Mouse (Mus musculus): ENCODE data around the gene Eml2.

Eml2 gene

DNA sequence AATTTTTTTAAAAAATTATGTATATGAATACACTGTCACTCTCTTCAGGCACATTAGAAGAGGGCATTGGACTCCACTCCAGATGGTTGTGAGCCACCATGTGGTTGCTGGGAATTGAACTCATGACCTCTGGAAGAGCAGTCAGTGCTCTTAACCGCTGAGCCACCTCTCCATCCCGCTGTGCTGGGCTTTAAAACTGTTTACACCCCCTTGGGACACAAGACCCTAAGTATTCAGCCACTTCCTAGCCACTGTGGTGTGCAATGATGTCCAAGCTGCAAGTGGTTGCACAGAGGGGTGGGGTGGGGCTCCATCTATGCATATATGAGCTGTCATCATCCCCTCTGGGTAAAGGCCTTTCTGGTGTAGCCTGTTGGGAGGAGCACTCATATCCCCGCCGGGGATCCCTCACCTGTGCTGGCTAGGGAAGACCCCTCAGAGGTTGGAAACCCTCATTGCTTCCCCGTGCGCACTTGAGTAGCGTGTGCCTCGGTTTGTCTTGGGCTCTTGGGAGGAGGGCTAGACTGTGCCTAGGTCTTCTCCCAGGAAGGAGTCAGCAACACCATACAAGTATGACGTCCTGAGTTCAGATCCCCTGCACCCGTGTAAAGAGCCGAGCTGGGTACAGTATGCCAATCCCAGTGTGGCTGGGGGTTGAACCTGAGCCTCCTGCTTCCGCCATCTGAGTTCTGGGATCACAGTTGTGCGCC, 32.1 kb downstream of the Eml2 start:
- no peak for DNase-seq

DNA sequence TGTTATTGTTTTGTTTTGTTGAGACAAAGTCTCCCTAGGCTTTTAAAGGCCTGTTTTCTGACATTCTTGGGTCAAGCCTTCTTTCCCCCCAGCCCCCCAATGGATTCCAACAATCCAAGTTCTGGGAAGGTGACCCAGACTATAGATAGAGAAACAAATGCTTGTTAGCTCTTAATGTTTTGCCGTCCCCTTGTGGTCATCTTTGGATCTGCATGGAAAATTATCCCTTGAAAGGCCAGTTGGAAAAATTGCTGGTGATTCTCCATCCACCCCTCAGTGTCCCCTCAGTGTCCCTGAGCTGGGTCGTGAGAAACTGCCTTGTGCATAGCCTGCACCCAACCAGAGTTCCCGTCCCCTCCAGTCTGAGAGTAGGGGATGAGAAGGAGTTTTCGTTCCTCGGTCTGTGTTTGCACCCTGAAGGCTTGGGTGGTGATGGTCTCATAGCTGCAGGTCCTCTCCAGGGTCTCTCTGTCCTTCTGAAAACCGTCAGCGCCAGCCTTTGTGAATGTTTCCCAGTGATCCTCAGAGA, 32.8 kb downstream of the Eml2 start:
- peak; percentile 61 for DNase-seq

DNA sequence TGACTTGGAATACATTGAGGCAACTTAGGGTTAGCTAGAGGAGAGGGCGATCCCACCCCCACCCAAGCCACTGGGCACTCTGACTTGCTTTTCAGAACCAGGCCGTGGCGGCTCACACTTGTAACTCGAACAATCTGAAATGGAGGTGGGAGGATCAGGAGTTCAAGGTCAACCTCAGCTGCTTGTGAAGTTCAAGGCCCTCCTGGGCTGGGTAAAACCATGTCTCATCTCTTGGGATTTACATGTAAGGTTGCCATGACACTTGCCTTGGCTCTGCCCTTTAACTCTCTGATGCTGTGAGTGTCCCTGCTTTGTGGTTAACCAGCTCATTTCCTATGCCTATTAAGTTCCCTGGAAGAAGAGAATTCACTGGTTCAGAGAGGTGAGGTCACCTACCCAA, 33.3 kb downstream of the Eml2 start:
- DNase-seq: no peak

DNA sequence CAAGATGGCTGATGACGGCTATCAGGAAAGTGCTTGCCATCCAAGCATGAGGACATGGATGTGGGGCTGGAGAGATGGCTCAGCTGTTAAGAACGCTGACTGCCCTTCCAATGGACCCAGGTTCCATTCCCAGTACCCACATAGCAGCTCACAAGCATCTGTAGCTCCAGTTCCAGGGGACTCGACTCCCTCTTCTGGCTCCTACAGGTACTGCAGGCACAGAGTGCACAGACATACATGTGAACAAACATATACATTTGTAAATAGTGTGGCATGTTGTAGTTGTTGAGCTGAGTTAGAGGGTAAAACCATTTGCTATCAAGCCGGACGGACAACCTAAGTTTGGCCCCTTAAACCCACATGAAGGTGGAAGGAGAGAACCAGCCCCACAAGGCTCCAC, 33.8 kb downstream of the Eml2 start:
- no peak for DNase-seq

DNA sequence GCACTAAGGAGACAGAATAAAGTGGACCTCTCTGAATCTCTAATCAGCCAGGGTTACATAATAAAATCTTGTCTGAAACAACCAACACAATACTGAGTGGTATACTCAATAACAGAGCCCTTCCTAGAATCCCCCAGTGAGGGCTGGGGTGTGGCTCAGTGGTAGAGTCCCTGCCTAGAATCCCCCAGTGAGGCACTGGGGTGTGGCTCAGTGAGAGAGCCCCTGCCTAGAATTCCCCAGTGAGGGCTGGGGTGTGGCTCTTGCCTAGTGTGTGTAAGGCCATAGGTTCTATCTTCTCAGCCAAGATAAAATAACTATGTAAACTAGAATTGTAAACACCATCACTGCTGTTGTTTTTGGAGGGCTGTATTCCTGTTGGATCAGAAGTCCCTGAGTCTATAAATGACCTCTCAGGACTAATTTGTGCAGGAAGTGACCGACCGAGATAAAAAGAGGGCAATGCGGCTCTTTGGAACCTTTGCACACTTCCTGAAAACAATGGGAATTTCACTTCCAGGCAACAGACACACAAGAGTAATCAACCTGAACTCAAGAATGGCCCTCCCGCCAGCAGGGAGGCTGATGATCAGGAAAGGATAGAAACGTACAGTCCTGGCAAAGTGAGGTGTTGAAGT, 34.9 kb downstream of the Eml2 start:
- DNase-seq: no peak

DNA sequence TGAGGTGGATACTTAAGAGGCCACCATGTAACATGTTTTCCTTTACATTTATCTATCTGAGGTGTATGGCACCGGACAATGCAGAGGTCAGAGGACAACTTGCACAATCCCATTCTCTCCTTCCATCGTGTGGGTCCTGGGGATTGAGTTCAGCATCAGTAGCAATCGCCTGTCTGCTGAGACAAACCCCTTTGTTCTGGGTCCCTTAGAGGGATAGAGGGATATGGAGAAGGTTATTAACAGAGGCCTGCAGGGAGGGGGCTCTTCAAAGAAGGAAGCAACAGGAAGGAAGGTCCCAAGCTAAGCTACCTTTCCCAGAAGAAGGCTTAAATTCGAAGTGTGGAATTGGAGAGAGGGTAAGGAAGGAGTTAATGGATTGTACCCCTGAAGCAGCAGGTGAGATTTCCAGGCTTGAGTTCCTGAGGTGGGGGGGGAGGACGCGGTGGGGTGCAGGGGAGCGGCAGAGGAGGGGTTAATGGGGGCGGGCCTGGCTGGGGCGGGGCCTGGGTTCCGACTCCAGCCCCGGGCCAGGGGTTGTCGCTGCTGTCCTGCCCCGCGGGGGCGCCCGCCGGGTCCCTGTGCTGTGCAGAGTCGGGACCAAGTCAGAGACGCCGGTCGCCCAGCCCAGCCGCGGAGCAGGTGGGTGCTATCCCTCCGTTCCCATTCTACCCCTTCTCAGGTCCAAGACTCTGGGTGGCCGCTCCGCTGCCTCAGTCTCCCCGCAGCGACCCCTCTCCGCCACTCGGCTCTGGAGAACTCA, 36.0 kb downstream of the Eml2 start, which contains the start of gene Gpr4:
Gene Gpr4, plus strand, starts transcription at position 543 of the 760 bp plus-strand sequence.
- peak; percentile 42 for DNase-seq

DNA sequence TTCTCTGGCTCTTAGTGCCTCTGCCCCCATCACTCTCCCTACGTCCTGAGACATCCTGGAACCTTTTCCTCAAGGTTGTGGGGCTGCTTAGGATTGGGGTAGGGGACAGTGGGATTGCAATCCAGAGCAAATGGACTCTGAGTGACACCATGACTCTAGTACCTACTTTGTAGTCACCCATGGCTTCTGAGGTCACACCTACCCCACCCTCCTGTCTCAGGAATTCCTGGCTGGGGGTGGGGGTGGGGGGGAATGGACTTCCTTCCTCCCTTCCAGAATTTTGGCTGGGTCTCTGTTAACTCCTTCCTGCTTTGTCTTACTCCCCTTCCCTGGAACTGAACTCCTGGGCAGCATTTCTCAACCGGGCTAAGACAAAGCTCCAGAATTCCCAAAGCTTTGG, 37.2 kb downstream of the Eml2 start:
- no peak for DNase-seq

DNA sequence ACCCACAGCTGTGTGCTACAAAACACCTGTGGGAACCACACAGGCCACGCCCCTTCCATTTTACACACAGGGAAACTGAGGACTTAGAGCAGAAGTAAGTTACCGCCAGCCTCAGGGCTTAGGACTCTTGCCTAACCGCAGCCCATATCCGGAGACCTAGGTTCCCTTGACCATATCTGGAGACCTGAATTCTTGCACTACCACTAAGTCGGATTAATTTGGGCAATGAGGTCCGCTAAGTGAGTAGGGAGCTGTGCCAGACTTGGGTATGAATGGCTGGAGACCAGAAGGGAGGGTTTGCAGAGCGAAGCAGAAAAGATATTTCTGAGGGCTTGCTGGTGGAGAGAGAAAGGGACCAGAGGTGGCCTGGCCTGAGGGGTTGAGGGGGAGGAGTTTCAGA, 38.1 kb downstream of the Eml2 start:
- DNase-seq: no peak

DNA sequence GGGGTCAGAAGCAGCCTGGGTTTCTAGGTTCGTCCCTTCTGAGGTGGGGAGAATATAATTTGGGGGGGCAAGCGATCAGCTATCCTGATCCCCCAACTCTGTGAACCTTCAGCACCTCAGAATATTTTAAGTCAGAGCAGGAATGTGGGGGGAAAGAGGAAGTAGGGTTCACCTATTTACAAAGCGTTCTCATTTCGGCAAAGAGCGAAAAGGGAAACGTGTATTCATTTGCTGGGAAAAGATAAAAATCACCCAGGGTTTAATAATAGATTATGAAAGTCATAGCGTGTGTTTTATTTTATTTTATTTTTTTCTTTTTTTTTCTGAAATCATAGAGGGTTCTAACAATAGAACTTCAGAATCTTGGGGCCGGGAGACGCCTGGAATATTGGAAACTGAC, 38.7 kb downstream of the Eml2 start:
- no peak for DNase-seq

DNA sequence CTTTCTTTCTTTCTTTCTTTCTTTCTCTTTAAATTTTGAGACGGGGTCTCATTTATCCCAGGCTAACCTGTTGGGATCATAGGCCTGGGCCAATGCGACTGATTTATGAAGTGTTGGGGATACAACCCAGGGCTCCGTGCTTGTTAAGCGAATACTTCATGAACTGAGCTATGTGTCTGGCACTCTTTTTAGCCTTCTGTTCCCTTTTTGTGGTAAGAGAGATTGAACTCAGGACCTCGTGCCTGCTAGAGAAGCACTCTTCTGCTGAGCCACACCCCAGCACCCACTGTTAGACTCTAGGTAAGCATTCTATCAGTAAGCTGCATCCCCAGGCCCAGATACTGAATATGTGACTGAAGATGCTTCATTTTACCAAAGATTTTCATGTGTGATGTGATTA, 41.3 kb downstream of the Eml2 start:
- no peak for DNase-seq

DNA sequence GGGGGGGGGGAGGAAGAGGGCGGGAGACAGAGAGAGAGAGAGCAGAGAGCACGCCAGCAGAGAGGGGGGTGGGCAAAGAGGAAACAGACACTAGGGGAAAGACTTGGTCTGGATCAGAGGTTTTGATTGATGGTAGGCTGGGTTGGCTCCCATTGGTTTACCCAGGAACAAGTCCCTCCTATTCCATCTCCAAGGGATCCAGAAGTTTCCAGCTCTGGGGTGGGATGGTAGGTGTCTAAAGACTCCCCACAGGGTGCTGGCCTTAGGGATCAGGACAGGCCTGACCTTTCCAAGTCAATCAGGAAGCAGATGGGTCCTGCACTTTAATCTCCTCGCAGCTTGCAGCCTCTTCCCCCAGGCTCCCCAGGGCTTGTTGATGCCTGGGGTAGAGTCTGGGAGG, 41.7 kb downstream of the Eml2 start:
- DNase-seq: no peak

DNA sequence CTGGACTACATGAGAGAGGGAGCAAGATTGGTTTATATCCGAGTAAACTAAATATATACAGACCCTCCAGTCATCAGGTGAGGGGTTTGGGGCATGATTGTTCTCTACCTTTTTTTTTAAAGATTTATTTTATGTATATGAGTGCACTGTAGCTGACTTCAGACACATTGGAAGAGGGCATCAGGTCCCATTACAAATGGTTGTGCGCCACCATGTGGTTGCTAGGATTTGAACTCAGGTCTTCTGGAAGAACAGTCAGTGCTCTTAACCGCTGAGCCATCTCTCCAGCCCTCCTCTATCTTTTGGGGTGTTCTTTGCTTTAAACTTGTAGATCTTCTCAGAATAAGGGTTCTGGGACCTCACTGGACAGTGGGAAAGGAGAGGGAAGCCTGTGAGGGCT, 43.8 kb downstream of the Eml2 start:
- no peak for DNase-seq

DNA sequence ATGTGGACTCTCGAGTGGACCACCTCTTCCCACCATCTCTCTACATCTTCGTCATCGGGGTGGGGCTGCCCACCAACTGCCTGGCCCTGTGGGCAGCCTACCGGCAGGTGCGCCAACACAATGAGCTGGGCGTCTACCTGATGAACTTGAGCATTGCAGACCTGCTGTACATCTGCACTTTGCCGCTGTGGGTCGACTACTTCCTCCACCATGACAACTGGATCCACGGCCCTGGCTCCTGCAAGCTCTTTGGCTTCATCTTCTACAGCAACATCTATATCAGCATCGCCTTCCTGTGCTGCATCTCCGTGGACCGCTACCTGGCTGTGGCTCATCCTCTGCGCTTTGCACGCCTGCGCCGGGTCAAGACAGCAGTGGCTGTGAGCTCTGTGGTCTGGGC, 46.0 kb downstream of the Eml2 start:
- no peak for DNase-seq

DNA sequence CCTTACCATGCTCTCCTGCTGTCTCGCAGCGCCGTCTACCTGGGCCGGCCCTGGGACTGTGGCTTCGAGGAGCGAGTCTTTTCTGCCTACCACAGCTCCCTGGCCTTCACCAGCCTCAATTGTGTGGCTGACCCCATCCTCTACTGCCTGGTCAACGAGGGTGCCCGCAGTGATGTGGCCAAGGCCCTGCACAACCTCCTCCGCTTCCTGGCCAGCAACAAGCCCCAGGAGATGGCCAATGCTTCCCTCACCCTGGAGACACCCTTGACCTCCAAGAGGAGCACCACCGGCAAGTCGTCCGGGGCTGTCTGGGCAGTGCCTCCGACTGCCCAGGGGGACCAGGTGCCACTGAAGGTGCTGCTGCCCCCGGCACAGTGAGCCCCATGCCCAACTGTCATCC, 46.7 kb downstream of the Eml2 start:
- DNase-seq: no peak

DNA sequence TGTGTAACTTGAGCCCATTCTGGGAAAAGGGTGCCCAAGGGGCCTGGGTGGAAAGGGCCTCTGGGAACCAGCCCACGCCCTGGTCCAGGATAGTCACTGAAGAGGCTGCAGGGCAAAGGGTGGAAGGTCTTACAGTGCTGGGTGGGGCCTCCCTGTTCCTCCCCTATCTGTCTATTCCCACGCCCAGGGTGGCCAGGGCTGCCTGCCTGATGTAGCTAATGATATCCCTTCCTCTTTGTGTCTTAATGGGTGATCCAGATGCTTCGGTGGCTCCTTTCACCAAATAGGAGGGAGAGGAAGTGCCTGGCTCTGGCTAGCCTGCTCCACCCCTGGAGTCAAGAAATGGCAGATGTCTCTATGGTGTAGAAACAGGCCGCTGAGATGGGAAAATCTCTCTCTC, 48.7 kb downstream of the Eml2 start:
- no peak for DNase-seq

DNA sequence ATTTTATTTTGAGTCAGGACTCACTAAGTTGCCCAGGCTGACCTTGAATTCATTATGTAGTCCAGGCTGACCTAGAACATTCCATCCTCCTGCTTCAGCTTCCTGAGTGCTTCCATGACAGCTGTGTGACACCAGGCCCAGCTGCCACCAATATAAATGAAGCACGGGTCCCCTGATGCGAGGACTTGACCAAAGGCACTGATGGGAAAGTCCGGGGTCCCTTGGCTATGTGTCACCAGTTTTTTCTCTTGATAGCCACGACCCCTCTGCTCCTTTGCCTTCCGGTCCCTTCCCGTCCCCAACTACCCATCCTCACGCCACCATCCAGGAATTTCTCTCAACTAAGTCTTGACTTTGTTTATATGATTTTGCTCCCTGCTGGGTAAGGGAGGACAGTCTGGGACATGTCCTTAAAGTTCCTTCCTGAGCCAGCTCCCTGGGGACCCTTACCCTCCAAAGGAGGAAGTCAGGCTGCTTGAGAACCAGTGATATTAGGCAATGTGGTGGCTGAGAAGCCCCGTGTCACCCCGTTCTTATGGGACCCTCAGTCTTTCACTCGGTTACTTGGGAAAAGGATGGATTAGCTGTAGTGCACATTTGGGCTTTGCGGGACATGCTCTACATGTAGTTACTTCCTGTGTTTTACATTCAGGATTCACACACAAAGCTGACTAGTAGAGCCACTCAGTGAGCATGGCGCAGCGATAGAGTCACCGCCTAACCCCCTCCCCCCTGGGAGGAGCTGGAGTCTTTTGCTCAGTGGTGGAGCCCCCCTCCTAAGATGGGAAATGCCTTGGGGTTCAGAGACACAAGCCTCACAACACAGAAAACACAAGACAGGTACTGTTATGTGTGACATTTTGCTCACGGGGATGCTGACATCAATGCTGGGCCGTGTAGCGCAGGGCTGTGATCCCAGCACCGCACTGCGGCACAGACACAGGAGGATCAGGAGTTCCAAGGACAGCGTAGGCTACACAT, 50.9 kb downstream of the Eml2 start:
- peak; percentile 49 for DNase-seq

DNA sequence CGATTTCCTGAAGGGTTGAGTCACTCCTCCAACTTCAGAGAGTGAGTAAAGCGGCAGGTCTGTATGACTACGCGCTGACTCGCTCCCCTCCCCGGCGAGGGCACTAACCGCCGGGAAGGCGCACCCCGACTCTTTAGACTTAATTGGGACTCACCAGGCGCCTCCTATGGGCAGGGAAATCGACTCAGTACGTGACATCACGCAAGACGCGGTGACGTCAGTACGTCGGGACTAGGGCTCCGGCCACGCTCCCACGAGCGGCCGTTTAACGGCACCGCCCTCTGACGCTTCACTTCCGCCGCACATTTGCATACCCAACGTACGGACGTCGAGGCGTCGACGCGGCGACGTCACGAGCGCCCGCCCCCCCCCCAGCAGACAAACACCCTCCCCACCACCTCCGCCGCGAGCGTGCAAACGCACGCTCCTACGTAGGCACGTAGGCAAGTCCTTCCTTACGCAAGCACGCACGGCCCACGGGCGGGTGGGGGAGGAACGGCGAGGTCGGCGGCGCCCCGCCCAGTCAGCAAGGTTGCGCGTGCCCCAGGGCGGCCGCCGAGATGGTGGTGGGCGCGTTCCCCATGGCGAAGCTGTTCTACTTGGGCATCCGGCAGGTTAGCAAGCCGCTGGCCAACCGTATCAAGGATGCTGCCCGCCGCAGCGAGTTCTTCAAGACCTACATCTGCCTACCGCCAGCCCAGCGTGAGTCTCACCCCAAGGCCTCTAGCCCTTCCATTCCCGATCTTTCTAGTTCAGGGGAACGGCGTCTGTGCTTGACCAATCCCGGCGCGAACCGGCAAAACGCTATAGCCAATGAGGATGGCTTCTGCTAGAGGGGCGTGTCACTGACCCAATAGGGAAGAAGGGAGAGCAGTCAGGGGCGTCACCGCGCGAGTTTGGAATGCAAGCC, 51.9 kb downstream of the Eml2 start, which contains the start of gene Opa3:
Gene Opa3, plus strand, starts transcription at position 452 of the 910 bp plus-strand sequence.
- peak; percentile 97 for DNase-seq

DNA sequence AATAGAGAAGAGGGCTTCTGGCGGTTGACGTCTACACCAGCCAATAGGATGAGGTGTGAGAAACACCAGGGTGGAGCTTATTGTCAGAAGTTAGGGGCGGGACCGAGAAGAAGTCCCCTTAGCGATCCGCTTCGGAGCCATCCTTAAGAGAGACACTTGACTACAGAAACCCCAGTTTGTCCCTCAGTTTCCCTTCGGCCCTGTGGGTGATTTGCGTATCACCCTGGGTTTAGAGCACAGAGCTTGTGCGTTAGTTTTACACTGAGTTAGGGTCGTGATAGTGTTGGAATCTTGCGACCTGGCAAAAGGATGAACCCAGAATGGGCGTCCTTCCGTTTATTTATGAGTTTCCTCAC, 52.5 kb downstream of the Eml2 start:
- DNase-seq: no peak

DNA sequence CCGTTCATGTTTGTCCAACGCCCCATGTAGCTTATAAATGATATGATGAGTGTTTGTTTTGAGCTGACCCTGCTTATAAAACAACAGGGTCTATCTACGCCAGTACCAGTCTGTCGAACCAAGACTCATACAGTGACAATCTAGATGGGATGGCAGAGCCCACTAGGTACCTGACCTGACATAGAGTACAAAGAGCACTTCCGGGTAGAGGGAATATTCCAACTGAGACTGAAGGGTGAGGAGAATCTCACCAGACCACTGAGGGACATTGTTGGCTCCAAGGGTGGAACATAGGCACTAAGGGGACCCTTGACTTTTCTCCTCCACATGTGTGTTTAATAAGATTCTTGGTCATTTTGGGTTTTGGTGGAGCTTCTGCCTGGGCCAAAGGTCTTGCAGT, 53.2 kb downstream of the Eml2 start:
- DNase-seq: no peak

DNA sequence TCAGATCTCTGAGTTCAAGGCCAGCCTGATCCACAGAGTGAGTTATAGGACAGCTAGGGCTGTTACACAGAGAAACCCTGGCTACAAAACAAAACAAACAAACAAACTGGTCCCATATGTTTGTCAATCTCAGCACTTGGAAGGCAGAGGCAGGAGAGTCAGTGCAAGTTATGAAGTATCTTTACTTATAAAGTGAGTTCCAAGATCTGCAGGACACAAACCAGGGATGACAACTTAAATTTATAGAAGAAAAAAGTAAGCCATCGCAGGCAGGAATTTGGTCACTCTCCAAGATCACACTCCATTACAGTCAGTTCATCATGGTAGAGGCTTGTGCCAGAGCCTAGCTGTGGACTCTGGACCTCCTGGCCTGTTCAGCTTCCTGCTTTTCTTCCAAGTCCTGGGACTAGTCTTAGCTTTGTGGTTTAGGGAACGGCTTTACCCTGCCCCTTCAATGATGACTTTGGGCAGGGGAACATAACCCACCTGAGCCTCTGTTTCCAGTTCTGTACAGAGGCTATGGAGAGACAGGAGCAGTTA, 53.9 kb downstream of the Eml2 start:
- DNase-seq: no peak

DNA sequence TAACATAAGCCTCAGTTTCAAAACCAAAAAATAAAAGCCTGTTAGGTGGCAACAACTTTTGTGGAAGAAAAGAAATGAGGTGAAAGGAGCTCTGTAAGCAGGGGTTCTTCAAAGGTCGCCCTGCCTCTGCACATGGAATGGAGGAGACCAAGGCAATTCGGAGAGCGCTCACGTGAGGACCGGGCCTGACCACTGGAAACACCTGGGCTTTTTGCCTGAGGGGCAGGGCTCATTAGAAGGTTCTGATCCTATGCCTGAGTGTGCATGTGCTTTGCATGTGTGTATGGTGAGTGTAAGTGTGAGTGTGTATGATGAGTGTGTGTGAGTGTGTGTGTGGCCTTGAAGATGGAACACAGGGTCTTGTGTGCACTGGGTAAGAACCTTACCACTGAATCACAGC, 54.7 kb downstream of the Eml2 start:
- DNase-seq: no peak
